Mouse (Mus musculus): ENCODE data around the gene Mtf2. TPM values are rescaled to one million over a fixed set of nuclear protein-coding genes. Genes with fewer than 3 reads are reported as not detected.
"Not testable (repeated sequence)": the region's sequence is repeated elsewhere in the genome, so short reads cannot be mapped to it uniquely, and the experiment has no call there.

Mtf2 gene
- polyA plus RNA-seq, 1 experiment from 2014 or later, result 151 TPM

- H3K9ac ChIP-seq (ENCODE audit: low read depth, low read length), result no peak overlapping the region
- DNase-seq (ENCODE audit: low spot score) (no peak), ATAC-seq (ENCODE audit: low FRiP score) (no peak)
- H3K4me2 ChIP-seq (replicated peaks; ENCODE audit: low read depth, low read length), result no peak overlapping the region
- no peak overlapping the region for H3K4me3 ChIP-seq (ENCODE audit: low read depth, low read length)
- no peaks in the 10 kb centered on the region for H3K36me3 ChIP-seq (ENCODE audit: control insufficient read depth, insufficient read depth, low read length)
- H3K4me1 ChIP-seq (replicated peaks; ENCODE audit: control insufficient read depth, insufficient read depth, low read length), result no peaks in the 10 kb centered on the region
- H3K27ac ChIP-seq (ENCODE audit: low read depth, low read length), result no peak overlapping the region
- H3K27me3 ChIP-seq (ENCODE audit: control insufficient read depth, insufficient read depth, low read length), result no peaks in the 10 kb centered on the region
- 95% methylated on average over 9 of the region's 9 CpGs for WGBS
- H3K9me3 ChIP-seq (ENCODE audit: control insufficient read depth, low read length), result no peaks in the 10 kb centered on the region
Measured at GRCm38 (mm10) chr5:108060413-108060812, 5.1 kb upstream of the Mtf2 start.

DNA sequence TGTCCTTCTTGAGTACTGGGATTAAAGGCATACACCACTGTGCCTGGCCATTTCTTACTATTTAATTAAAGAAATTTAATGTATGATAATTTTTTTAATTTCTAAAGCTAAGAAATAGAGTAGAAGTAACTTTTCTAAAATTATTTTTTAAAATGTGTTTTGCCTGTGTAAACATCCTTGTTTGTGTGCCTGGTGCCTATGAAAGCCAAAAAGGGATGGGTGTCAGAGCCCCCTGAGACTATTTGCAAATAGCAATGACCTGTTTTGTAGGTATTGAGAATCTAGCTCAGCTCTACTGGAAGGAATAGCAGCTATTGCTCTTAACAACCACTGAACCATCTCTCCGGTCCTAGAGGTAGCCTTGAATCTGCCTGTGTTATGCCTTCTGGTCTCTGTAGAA is 6.8 kb downstream of the Mtf2 start:
- Histone ChIP-seq H3K9ac (ENCODE audit: low read depth, low read length) (no peak overlapping the region), H3K4me1 (replicated peaks; ENCODE audit: control insufficient read depth, insufficient read depth, low read length) (no peaks in the 10 kb centered on the region), H3K4me2 (replicated peaks; ENCODE audit: low read depth, low read length) (no peak overlapping the region), H3K4me3 (ENCODE audit: low read depth, low read length) (no peak overlapping the region), H3K36me3 (ENCODE audit: control insufficient read depth, insufficient read depth, low read length) (peaks cover 10% of the 10 kb centered on the region), H3K27me3 (ENCODE audit: control insufficient read depth, insufficient read depth, low read length) (no peaks in the 10 kb centered on the region), H3K9me3 (ENCODE audit: control insufficient read depth, low read length) (no peaks in the 10 kb centered on the region), H3K27ac (ENCODE audit: low read depth, low read length) (no peak overlapping the region)
- ATAC-seq (ENCODE audit: low FRiP score), result no peak
- WGBS, result 100% methylated on average over 1 of the region's 1 CpGs
- DNase-seq (ENCODE audit: low spot score), result no peak

DNA sequence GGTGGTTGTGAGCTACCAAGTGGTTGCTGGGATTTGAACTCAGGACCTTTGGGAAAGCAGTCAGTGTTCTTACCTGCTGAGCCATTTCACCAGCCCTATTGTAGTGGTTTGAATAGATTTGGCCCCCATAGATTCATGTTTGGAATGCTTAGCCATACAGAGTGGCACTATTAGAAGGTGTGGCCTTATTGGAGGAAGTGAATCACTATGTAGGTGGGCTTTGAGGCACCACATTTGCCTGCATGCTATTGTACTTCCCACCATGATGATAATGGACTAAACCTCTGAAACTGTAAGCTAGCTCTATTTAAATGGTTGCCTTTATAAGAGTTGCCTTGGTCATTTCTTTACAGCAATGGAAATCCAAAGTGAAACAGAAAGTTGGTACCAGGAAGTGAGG is 10.8 kb downstream of the Mtf2 start:
- DNase-seq (ENCODE audit: low spot score), result no peak

DNA sequence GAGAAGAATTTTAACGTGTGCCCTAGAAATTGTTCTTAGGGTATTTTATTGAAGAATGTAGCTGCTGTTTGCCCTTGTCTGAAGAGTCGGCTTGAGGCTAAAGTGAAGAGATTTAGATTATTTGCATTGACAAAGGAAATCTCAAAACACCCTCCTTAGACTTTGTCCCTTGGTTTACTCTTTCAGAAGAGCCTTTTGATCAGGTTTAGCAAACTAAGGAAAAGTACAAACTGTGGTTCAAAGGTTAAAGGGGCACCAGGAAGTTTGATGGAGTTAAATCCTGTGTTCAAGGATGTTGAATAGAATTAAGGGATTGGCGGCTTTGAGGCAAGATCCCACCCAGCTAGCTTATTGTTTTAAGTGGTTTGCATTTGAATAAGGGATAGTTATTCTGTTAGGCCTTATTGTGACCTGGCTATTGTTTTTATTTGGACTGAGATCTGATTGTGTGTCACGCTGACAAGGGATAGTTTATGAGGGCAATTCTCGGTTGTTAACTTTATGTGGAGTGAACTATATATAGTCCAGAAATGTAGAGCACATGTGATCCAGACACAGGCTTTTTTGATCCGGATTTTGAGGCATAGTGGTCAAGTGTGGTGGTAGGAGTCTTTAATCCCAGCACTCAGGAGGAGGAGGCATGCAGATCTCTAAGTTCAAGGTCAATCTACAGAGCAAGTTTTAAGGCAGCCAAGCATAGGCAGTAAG is 11.5 kb downstream of the Mtf2 start:
- Histone ChIP-seq H3K4me2 (replicated peaks; ENCODE audit: low read depth, low read length) (no peak overlapping the region), H3K9ac (ENCODE audit: low read depth, low read length) (no peak overlapping the region), H3K36me3 (ENCODE audit: control insufficient read depth, insufficient read depth, low read length) (0 out of 2 replicates have a peak, but pooled peaks cover 5% of the 10 kb centered on the region), H3K27ac (ENCODE audit: low read depth, low read length) (no peak overlapping the region), H3K27me3 (ENCODE audit: control insufficient read depth, insufficient read depth, low read length) (no peaks in the 10 kb centered on the region), H3K9me3 (ENCODE audit: control insufficient read depth, low read length) (no peaks in the 10 kb centered on the region), H3K4me3 (ENCODE audit: low read depth, low read length) (no peak overlapping the region), H3K4me1 (replicated peaks; ENCODE audit: control insufficient read depth, insufficient read depth, low read length) (no peaks in the 10 kb centered on the region)
- DNase-seq (ENCODE audit: low spot score), result no peak
- 74% methylated on average over 6 of the region's 6 CpGs for WGBS
- no peak for ATAC-seq (ENCODE audit: low FRiP score)

More for the DNA sequence above, 10.8 kb downstream of the Mtf2 start:
- Histone ChIP-seq H3K4me2 (replicated peaks; ENCODE audit: low read depth, low read length) (no peak overlapping the region), H3K4me1 (replicated peaks; ENCODE audit: control insufficient read depth, insufficient read depth, low read length) (no peaks in the 10 kb centered on the region), H3K36me3 (ENCODE audit: control insufficient read depth, insufficient read depth, low read length) (0 out of 2 replicates have a peak, but pooled peaks cover 5% of the 10 kb centered on the region), H3K9ac (ENCODE audit: low read depth, low read length) (no peak overlapping the region), H3K27ac (ENCODE audit: low read depth, low read length) (no peak overlapping the region), H3K4me3 (ENCODE audit: low read depth, low read length) (no peak overlapping the region), H3K9me3 (ENCODE audit: control insufficient read depth, low read length) (no peaks in the 10 kb centered on the region), H3K27me3 (ENCODE audit: control insufficient read depth, insufficient read depth, low read length) (no peaks in the 10 kb centered on the region)
- no peak for ATAC-seq (ENCODE audit: low FRiP score)

DNA sequence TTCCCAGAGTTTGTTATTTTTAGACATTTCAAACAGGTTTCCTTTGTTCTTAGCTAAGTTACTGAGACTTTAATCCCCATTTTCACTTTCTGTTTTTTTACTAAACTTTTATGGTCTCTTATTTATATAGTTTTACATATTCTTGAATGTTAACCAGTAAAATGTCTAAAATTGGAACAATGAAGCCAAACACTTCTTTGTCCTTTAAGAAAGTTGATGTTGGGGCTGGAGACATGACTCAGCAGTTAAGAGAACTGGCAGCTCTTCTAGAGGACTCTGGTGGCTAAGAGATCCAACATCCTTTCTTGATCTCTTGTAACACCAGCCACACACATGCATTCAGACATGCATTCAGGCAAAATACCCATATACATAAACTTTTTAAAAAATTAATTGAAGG is 14.1 kb downstream of the Mtf2 start:
- no peak overlapping the region for H3K27ac ChIP-seq (ENCODE audit: low read depth, low read length)
- H3K27me3 ChIP-seq (ENCODE audit: control insufficient read depth, insufficient read depth, low read length), result no peaks in the 10 kb centered on the region
- H3K4me1 ChIP-seq (replicated peaks; ENCODE audit: control insufficient read depth, insufficient read depth, low read length), result no peaks in the 10 kb centered on the region
- 0 out of 2 replicates have a peak, but pooled peaks cover 5% of the 10 kb centered on the region for H3K36me3 ChIP-seq (ENCODE audit: control insufficient read depth, insufficient read depth, low read length)
- ATAC-seq (ENCODE audit: low FRiP score) (no peak), DNase-seq (ENCODE audit: low spot score) (no peak)
- H3K4me2 ChIP-seq (replicated peaks; ENCODE audit: low read depth, low read length), result no peak overlapping the region
- no peak overlapping the region for H3K4me3 ChIP-seq (ENCODE audit: low read depth, low read length)
- H3K9me3 ChIP-seq (ENCODE audit: control insufficient read depth, low read length), result no peaks in the 10 kb centered on the region
- no peak overlapping the region for H3K9ac ChIP-seq (ENCODE audit: low read depth, low read length)

GRCm38 (mm10) chr5:108082380-108082779 is 16.9 kb downstream of the Mtf2 start:
- Histone ChIP-seq H3K4me2 (replicated peaks; ENCODE audit: low read depth, low read length) (no peak overlapping the region), H3K4me3 (ENCODE audit: low read depth, low read length) (no peak overlapping the region), H3K27ac (ENCODE audit: low read depth, low read length) (no peak overlapping the region), H3K9me3 (ENCODE audit: control insufficient read depth, low read length) (no peaks in the 10 kb centered on the region), H3K4me1 (replicated peaks; ENCODE audit: control insufficient read depth, insufficient read depth, low read length) (no peaks in the 10 kb centered on the region), H3K27me3 (ENCODE audit: control insufficient read depth, insufficient read depth, low read length) (no peaks in the 10 kb centered on the region), H3K9ac (ENCODE audit: low read depth, low read length) (no peak overlapping the region), H3K36me3 (ENCODE audit: control insufficient read depth, insufficient read depth, low read length) (no peaks in the 10 kb centered on the region)
- ATAC-seq (ENCODE audit: low FRiP score) (no peak), DNase-seq (ENCODE audit: low spot score) (peak; percentile 16)
- WGBS, result 57% methylated on average over 2 of the region's 2 CpGs

GRCm38 (mm10) chr5:108085440-108085839 is 20.0 kb downstream of the Mtf2 start:
- Histone ChIP-seq H3K27ac (ENCODE audit: low read depth, low read length) (no peak overlapping the region), H3K27me3 (ENCODE audit: control insufficient read depth, insufficient read depth, low read length) (no peaks in the 10 kb centered on the region), H3K36me3 (ENCODE audit: control insufficient read depth, insufficient read depth, low read length) (peaks cover 7% of the 10 kb centered on the region; the same call in 1 of the 2 replicates), H3K9ac (ENCODE audit: low read depth, low read length) (no peak overlapping the region), H3K4me1 (replicated peaks; ENCODE audit: control insufficient read depth, insufficient read depth, low read length) (no peaks in the 10 kb centered on the region), H3K4me2 (replicated peaks; ENCODE audit: low read depth, low read length) (no peak overlapping the region), H3K9me3 (ENCODE audit: control insufficient read depth, low read length) (no peaks in the 10 kb centered on the region), H3K4me3 (ENCODE audit: low read depth, low read length) (no peak overlapping the region)
- ATAC-seq (ENCODE audit: low FRiP score), result no peak
- DNase-seq (ENCODE audit: low spot score), result no peak
- 94% methylated on average over 2 of the region's 2 CpGs for WGBS

GRCm38 (mm10) chr5:108092731-108093130 is 27.3 kb downstream of the Mtf2 start:
- not testable (repeated sequence) for H3K9me3 ChIP-seq (ENCODE audit: control insufficient read depth, low read length); H3K27ac ChIP-seq (ENCODE audit: low read depth, low read length); H3K4me1 ChIP-seq (replicated peaks; ENCODE audit: control insufficient read depth, insufficient read depth, low read length); H3K4me2 ChIP-seq (replicated peaks; ENCODE audit: low read depth, low read length); H3K27me3 ChIP-seq (ENCODE audit: control insufficient read depth, insufficient read depth, low read length); DNase-seq (ENCODE audit: low spot score); H3K9ac ChIP-seq (ENCODE audit: low read depth, low read length); ATAC-seq (ENCODE audit: low FRiP score); H3K4me3 ChIP-seq (ENCODE audit: low read depth, low read length)
- WGBS, result 97% methylated on average over 8 of the region's 8 CpGs
- H3K36me3 ChIP-seq (ENCODE audit: control insufficient read depth, insufficient read depth, low read length), result peaks cover 13% of the 10 kb centered on the region; the same call in 1 of the 2 replicates

DNA sequence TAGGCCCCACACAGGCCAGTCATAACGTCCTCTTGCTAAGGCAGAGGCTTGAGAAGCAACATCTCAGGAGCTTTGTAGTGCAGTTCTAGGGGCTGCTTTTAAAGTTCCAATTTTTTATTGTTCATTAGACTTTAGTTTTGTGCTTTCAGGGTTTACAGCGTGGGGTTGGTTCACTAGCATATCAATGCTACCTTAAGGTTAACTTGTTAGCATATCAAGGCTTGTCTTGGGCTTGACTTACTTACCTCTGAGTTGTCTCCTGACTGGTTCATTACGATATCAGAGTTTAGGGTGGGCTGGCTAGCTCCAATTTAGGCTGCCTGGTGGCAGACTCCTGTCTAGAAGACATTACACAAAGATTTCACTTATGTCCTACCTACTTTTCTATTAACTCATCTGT is 32.2 kb downstream of the Mtf2 start:
- 90% methylated on average over 3 of the region's 3 CpGs for WGBS
- ATAC-seq (ENCODE audit: low FRiP score), result no peak
- no peaks in the 10 kb centered on the region for H3K4me1 ChIP-seq (replicated peaks; ENCODE audit: control insufficient read depth, insufficient read depth, low read length)
- no peak for DNase-seq (ENCODE audit: low spot score)
- no peaks in the 10 kb centered on the region for H3K27me3 ChIP-seq (ENCODE audit: control insufficient read depth, insufficient read depth, low read length)
- no peak overlapping the region for H3K4me3 ChIP-seq (ENCODE audit: low read depth, low read length)
- no peak overlapping the region for H3K4me2 ChIP-seq (replicated peaks; ENCODE audit: low read depth, low read length)
- no peaks in the 10 kb centered on the region for H3K9me3 ChIP-seq (ENCODE audit: control insufficient read depth, low read length)
- peaks cover 11% of the 10 kb centered on the region; the same call in 1 of the 2 replicates for H3K36me3 ChIP-seq (ENCODE audit: control insufficient read depth, insufficient read depth, low read length)
- no peak overlapping the region for H3K9ac ChIP-seq (ENCODE audit: low read depth, low read length)
- H3K27ac ChIP-seq (ENCODE audit: low read depth, low read length), result no peak overlapping the region

All from hindbrain, embryonic 11.5 days (tissue).